In the genomic region with DNA sequence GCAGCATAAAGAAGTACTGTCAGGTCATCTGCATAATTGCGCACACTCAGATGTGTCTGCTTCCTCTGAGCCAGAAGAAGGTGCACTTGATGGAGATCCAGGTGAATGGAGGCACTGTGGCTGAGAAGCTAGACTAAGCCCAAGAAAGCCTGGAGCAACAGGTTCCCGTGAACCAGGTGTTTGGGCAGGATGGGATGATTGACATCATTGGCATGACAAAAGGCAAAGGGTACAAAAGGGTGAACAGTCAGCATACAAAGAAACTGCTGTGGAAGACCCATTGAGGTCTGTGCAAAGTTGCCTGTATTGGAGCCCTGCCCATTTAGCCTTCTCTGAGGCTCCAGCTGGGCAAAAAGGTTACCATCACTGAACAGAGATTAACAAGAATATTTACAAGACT, we compare ENCODE assay signal across 22 mouse cellular contexts.
DNase-seq lines count a peak whose midpoint lies in the region; ATAC-seq and TF ChIP-seq lines count a peak whose summit lies in the region.
"Had no signal": no experiment of that assay in that cellular context is flagged by ENCODE, and none has a peak within 500 bp of the region (broad histone marks: within the 10 kb centered on the region; RNA-seq: fewer than 3 reads in every experiment).

No protein-coding gene starts in this region.

- H3K36me3 ChIP-seq in ES-Bruce4 (ENCODE audit: control insufficient read depth, insufficient read depth, low read length, poor library complexity, severe bottlenecking) (no peaks in the 10 kb centered on the region), ES-E14 (ENCODE audit: control insufficient read depth, insufficient read depth, low read length, poor library complexity, severe bottlenecking) (no peaks in the 10 kb centered on the region)
- no peaks in the 10 kb centered on the region for H3K36me3 ChIP-seq in hindbrain, postnatal 0 days (ENCODE audit: insufficient read depth, low read length)
- H3K36me3 ChIP-seq: embryonic facial prominence, embryonic 12.5 days; forebrain, embryonic 15.5 days had no signal

- TF ChIP-seq POLR2A in ES-Bruce4 (IDR thresholded peaks at IDR 0.05; ENCODE audit: insufficient read depth, low read length): no peak
- no peak for TF ChIP-seq POLR2A in lung, adult 2 months (IDR thresholded peaks at IDR 0.05; ENCODE audit: borderline replicate concordance, extremely low read depth, low read depth, low read length)

- 0 out of 2 replicates have a peak, but pooled peaks have one; percentile 16 for TF ChIP-seq EP300 in ES-Bruce4 (IDR thresholded peaks at IDR 0.05; ENCODE audit: insufficient read depth, low read depth, low read length)

- H3K4me2 ChIP-seq in hindbrain, postnatal 0 days (ENCODE audit: low read depth, low read length): no peak overlapping the region
- H3K4me2 ChIP-seq: embryonic facial prominence, embryonic 12.5 days; forebrain, embryonic 13.5 days; forebrain, embryonic 15.5 days had no signal

- H3K27me3 ChIP-seq in ES-Bruce4 (ENCODE audit: control insufficient read depth, insufficient read depth, low read length, poor library complexity, severe bottlenecking): no peaks in the 10 kb centered on the region
- H3K27me3 ChIP-seq in hindbrain, postnatal 0 days (ENCODE audit: insufficient read depth, low read length): no peaks in the 10 kb centered on the region
- H3K27me3 ChIP-seq: CH12.LX; embryonic facial prominence, embryonic 12.5 days; forebrain, embryonic 13.5 days; forebrain, embryonic 15.5 days had no signal

- no peak for ATAC-seq in hindbrain, postnatal 0 days
- ATAC-seq: CD4-positive, CD25-positive, alpha-beta regulatory T cell, adult 4 months; forebrain, embryonic 13.5 days; forebrain, embryonic 15.5 days; forebrain, postnatal 0 days had no signal

- 83% methylated on average over 2 of the region's 2 CpGs for WGBS in lung, adult 2 months
- WGBS in hindbrain, postnatal 0 days: 90% methylated on average over 2 of the region's 2 CpGs

- H3K27ac ChIP-seq in ES-Bruce4 (ENCODE audit: insufficient read depth, low read length) (no peak overlapping the region), ES-E14 (ENCODE audit: insufficient read depth, low read depth, low read length, poor library complexity, severe bottlenecking) (no peak overlapping the region)
- no peak overlapping the region for H3K27ac ChIP-seq in hindbrain, postnatal 0 days
- H3K27ac ChIP-seq: embryonic facial prominence, embryonic 12.5 days; forebrain, embryonic 13.5 days; forebrain, embryonic 15.5 days had no signal

- peak; percentile 39 for DNase-seq in ES-E14 (ENCODE audit: low read depth, low spot score)
- DNase-seq in ZHBTc4 (ENCODE audit: low read depth, low spot score): peak; percentile 79
- no peak for DNase-seq in lung, adult 2 months
- no peak for DNase-seq in hindbrain, postnatal 0 days (ENCODE audit: low spot score)
- DNase-seq: adrenal gland, adult 2 months; adrenal gland, postnatal 10 days; adrenal gland, postnatal 25 days; B cell, adult 2 months; cerebellum, adult 11 months; cerebellum, adult 18-20 months; cerebellum, adult 8-10 months; cerebellum, adult 9-11 months; cerebellum, postnatal 14 days; cerebellum, postnatal 36 days; embryo, embryonic 11 days; forebrain, postnatal 0 days had no signal

- in situ Hi-C loops in ES-E14 (cut with MboI; ENCODE audit: low sequenced_read_pairs in 2 of 2, unreplicated experiment in 2 of 2): no loop called here

- H3K9ac ChIP-seq in ES-Bruce4 (ENCODE audit: low read depth, poor library complexity, severe bottlenecking) (no peak overlapping the region), ES-E14 (ENCODE audit: insufficient read depth, low read depth, low read length, poor library complexity, severe bottlenecking) (no peak overlapping the region)
- no peak overlapping the region for H3K9ac ChIP-seq in hindbrain, postnatal 0 days (replicated peaks; ENCODE audit: low read length)
- H3K9ac ChIP-seq: embryonic facial prominence, embryonic 12.5 days; forebrain, embryonic 13.5 days; forebrain, embryonic 15.5 days; forebrain, postnatal 0 days had no signal

- H3K4me1 ChIP-seq in ES-Bruce4 (ENCODE audit: control insufficient read depth, insufficient read depth, low read length): no peaks in the 10 kb centered on the region
- H3K4me1 ChIP-seq in ES-E14 (ENCODE audit: control insufficient read depth in 2 of 2, insufficient read depth in 2 of 2, low read length in 2 of 2, poor library complexity in 1 of 2): 0 out of 4 replicates have a peak, but pooled peaks cover 0 to 1% of the 10 kb centered on the region in 2 experiments
- no peaks in the 10 kb centered on the region for H3K4me1 ChIP-seq in lung, adult 2 months (ENCODE audit: control insufficient read depth, insufficient read depth, low read length)
- H3K4me1 ChIP-seq in hindbrain, postnatal 0 days (ENCODE audit: insufficient read depth, low read length): no peaks in the 10 kb centered on the region
- H3K4me1 ChIP-seq: embryonic facial prominence, embryonic 12.5 days; forebrain, embryonic 13.5 days; forebrain, embryonic 15.5 days had no signal

- H3K9me3 ChIP-seq in ES-Bruce4 (replicated peaks; ENCODE audit: control insufficient read depth, insufficient read depth, low read length, poor library complexity, severe bottlenecking) (no peaks in the 10 kb centered on the region), ES-E14 (ENCODE audit: control insufficient read depth, insufficient read depth, low read depth, low read length) (no peaks in the 10 kb centered on the region)
- H3K9me3 ChIP-seq in hindbrain, postnatal 0 days (ENCODE audit: low read length): no peaks in the 10 kb centered on the region
- H3K9me3 ChIP-seq: embryonic facial prominence, embryonic 12.5 days; forebrain, embryonic 13.5 days; forebrain, embryonic 15.5 days had no signal

- no peak for TF ChIP-seq CTCF in ES-Bruce4 (IDR thresholded peaks at IDR 0.05; ENCODE audit: low read depth, low read length)
- TF ChIP-seq CTCF in lung, adult 2 months (IDR thresholded peaks at IDR 0.05; ENCODE audit: insufficient read depth, low read length): no peak
- TF ChIP-seq CTCF in hindbrain, postnatal 0 days (IDR thresholded peaks at IDR 0.05; ENCODE audit: low read depth): no peak

- H3K4me3 ChIP-seq in ES-Bruce4 (ENCODE audit: low read depth, low read length): no peak overlapping the region
- H3K4me3 ChIP-seq in ES-E14 (ENCODE audit: insufficient read depth in 1 of 2, low read depth in 1 of 2, low read length in 2 of 2, poor library complexity in 1 of 2, severe bottlenecking in 1 of 2): no peak overlapping the region
- no peak overlapping the region for H3K4me3 ChIP-seq in lung, adult 2 months (replicated peaks; ENCODE audit: extremely low read depth, low read depth, low read length)
- no peak overlapping the region for H3K4me3 ChIP-seq in hindbrain, postnatal 0 days (ENCODE audit: low read length)
- H3K4me3 ChIP-seq: embryonic facial prominence, embryonic 12.5 days; forebrain, embryonic 13.5 days; forebrain, embryonic 15.5 days had no signal

TF ChIP-seq in ES-E14, 5 proteins besides CTCF, POLR2A, EP300 and RAD21:
- no peak for TF ChIP-seq ZC3H11A (IDR thresholded peaks at IDR 0.05; ENCODE audit: borderline replicate concordance, low read depth, low read length)
- TF ChIP-seq HCFC1 (IDR thresholded peaks at IDR 0.05; ENCODE audit: borderline replicate concordance, insufficient read depth, low read length): no peak
- TF ChIP-seq ZNF384 (IDR thresholded peaks at IDR 0.05; ENCODE audit: low read depth, low read length): no peak
- TF ChIP-seq MAFK (IDR thresholded peaks at IDR 0.05; ENCODE audit: insufficient read depth, low read depth, low read length): no peak
- no peak for TF ChIP-seq CHD2 (IDR thresholded peaks at IDR 0.05; ENCODE audit: low read depth, low read length)

Comparison
In these comparisons a context has a peak if more than half of its experiments do, and no peak if none do; other contexts are left out.
1. DNase-seq: peak in ES-E14 (single experiment) and ZHBTc4 (single experiment); none in lung, adult 2 months (single experiment) and hindbrain, postnatal 0 days (single experiment).